Mouse (Mus musculus): Measurements from ENCODE around the gene Artn.

The Artn gene

GRCm38 (mm10) chr4:117929391-117929881 lies at the start of gene Artn:
Gene Artn, minus strand, starts transcription at chr4:117929763.
- peak; percentile 83 for DNase-seq

GRCm38 (mm10) chr4:117979181-117979580 lies 49.6 kb upstream of the Artn start:
- DNase-seq: no peak

- DNase-seq: no peak
These were observed 48.7 kb upstream of the Artn start for GRCm38 (mm10) chr4:117978282-117978681.

- DNase-seq: no peak
These were observed 48.3 kb upstream of the Artn start for GRCm38 (mm10) chr4:117977841-117978240.

DNA sequence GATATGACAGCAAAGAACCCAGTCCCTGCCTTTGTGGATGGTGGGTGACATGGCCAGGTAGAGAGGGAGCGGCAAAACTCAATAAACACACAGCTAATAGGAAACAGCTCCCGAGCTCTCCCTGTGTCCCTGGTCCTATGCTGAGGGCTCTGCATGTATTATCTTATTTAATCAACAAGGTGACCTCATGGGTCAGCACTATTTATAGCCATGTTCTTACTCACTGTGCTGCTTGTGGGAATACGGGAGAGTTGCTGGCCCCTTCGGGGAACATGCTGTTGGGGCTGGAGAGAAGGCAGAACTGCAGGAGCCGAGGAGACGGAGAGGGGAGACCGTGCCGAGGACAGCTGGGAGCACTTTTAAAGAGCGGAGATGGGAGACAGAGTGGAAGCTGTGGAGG lies 47.8 kb upstream of the Artn start:
- no peak for DNase-seq

GRCm38 (mm10) chr4:117975820-117976219 lies 46.3 kb upstream of the Artn start:
- no peak for DNase-seq

DNA sequence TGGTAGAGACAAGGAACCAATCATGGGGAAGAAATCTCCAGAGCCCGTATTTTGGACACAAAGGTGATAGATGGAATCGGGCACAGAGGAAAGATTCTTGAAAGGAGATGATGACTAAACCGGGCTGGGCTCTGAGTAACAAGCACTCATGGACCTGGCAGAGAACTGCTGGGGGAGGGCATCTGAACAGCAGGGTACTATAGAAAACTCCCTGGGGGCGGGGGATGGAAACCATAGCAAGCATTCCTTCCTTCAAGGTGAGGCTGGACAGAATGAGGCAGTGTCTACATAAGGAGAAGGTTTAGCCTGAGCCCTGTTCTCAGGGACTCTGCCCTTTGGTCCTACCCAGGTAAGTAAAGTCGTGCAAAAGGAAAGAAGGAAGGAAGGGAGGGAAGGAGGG lies 45.2 kb upstream of the Artn start:
- DNase-seq: no peak

DNA sequence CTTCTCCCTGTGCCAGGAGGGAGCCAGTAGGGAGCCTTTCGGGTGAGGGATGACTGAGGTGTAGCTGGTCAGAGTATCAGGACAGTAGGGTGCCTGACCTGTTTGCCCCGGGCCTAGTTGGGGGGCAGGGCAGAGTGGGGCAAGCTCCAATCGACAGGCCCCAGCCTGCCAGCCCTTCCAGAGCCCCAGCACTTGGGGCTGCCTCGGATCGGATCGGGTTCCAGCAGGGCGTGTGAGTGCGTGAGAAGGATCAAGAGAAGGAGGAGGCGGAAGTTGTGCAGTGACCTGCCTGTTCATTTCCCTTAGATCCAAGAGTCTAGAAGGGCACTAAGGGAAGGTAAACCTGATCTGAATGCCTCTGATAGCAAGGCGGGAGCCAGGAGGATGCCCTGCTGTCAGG lies 43.4 kb upstream of the Artn start:
- no peak for DNase-seq

DNA sequence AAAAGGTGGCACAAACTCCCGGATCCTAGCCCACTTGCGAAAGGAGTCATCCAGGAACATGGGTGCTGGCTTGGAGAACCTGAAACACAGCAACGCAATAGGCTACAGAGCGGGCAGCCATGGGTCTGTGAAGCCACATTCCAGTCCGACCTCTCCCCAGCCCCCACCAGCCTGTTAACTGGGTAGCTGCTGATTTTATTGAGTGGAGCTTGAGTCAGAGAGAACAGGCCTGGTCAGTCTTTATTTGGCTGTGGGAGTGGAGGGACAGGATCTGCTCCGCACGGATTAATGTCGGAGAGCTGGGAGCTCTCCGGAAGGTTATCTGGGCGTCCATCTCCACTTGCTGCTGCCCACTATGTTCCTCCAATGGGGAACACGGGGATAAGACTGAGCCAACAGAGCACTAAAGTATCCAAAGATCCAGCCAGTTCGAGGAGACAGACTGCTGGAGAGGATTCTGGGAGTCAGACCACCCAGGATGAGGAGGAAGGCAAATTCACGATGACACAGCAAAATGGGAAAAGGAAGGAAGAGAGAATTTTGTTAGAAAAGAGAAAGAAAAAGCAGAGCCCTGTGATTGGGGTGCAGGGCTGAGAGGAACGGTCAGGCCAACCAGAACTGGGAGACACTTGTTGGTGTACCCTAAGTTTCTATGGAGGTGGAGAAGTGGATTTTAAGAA lies 34.9 kb upstream of the Artn start:
- no peak for DNase-seq

DNA sequence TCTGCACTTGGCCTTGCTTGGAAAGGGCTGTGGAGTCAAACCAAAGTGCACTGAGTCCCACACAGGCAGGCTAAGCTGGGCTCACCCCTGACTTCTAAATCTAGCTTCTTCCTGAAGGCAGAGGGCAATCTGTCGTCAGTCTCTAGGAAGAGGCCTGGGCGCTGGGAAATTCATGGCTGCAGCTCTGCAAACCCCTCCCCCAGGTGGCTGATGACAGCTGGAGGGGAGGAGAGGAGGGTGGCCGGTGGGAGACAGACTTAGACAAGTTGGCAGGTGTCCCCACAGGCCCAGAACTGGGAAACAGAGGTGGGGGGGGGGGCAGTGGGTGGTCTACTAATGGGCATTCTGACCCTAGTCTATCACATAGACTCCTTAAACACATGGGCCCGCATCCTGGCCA lies 27.9 kb upstream of the Artn start:
- no peak for DNase-seq

GRCm38 (mm10) chr4:117947493-117947892 lies 17.9 kb upstream of the Artn start:
- DNase-seq: no peak

DNA sequence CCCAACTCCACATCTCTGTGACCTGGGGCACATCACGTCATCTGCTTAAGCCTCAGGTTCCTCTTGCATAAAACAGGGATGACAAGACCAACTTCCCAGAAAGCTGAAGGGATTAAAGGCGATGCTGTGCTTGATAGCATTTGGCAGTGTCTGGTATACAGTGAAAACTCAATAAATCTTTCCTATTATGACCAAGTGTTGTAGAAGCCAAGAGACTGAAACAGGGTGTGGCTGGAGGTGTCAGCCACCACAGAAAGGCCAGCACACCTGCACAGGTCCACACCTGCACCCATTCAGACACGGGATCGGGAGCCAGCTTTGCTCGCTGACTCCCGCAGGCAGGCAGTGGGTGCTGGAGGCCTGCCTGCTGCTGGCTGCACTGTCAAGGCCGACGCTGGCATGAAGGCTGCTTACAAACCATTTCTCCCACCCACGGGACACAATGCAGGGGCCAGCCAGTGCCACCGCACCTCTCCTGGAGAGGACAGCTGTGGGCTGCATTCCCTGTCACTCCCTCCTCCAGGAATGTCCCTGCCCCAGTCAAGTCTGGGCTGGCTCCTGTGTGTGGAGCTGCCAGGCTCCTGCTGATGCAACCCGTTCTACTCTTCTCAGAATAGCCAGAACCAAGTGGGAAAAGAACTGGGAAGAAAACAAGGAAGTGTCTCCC lies 17.2 kb upstream of the Artn start:
- no peak for DNase-seq

- no peak for DNase-seq
These were observed 13.8 kb upstream of the Artn start for GRCm38 (mm10) chr4:117943317-117943716.

DNA sequence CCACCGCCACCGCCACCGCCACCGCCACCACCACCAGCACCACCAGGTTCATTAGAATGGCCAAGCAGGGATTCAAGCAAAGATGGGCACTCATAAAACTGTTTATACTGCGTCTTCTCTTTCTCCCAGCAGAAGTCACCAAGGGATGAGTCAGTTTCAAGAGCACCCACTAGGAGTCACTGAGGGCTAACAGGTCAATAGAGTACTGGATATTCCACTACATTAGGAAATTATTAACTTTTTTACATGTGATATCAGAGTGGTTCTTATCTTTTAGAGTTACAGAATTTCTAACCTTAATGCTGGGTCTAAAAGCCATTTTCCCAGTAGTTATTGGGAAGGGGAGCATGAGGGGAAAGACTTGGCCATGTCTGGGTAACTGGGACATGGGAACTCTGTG lies 7.4 kb upstream of the Artn start:
- no peak for DNase-seq

- no peak for DNase-seq
These were observed 4.5 kb upstream of the Artn start for GRCm38 (mm10) chr4:117934081-117934480.

DNA sequence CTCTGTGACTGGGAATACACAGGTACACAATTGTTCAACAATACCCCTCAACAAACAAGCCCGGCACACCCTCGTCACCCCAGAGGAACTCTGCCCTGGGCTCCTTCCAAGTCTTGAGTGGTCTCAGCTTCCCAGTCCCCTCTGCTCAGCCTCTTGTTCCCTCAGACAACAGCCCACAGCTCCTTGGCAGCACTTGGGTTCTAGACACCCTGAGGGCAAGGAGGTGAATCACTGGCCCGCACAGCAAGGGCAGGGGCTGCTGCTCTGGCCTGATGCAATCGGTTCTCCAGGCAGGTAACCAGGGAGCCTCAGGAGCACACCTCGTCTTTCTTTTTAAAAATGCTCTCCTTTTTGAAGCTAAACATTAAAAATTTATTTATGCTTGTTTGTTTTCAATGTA lies 3.7 kb upstream of the Artn start:
- no peak for DNase-seq

DNA sequence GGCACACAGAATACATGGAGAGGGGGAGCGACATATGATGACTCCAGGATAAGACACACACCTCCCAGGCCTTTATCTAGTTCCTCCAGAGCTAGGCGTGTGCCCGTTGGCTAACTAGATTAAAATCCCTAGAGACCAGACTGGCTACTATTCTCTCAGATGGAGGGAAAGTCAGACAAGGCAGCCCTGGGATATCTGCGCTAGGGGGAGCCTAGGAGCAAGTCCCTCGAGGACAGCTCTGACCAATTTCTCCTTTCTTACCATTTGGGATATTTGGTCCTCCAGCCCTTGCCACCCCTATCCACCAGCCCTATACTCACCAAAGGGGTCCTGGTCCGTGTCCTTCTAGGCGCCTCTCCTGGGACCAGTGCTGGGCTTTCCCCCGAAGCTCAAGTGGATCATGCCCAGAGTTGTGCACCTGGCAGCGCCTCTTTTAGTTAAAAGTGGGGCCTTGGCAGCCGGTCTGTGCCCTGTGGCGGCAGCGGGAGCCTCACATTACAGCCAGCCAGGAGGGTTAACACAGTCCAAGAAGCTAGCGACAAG lies 793 bp downstream of the Artn start:
- DNase-seq: peak; percentile 73

DNA sequence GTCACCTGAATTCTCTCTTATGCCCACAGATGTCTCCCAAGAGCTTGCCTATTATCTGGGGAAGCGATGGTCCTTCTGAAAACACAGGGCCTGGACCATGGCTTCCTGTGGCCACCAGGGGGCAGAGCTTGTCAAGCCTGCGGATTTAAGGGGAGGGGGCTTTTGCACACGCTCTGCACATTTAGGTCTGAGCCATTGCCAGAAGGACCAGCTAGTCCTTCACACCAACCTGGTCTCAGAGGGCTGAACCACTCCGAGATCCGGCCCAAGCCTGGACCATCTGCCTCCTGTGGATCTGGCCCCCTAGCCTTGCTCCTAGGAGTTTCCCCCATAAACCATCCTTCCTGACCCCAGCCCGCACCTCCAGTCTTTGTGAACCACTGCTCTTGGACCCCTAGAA lies 1.3 kb downstream of the Artn start:
- DNase-seq: peak; percentile 25

DNA sequence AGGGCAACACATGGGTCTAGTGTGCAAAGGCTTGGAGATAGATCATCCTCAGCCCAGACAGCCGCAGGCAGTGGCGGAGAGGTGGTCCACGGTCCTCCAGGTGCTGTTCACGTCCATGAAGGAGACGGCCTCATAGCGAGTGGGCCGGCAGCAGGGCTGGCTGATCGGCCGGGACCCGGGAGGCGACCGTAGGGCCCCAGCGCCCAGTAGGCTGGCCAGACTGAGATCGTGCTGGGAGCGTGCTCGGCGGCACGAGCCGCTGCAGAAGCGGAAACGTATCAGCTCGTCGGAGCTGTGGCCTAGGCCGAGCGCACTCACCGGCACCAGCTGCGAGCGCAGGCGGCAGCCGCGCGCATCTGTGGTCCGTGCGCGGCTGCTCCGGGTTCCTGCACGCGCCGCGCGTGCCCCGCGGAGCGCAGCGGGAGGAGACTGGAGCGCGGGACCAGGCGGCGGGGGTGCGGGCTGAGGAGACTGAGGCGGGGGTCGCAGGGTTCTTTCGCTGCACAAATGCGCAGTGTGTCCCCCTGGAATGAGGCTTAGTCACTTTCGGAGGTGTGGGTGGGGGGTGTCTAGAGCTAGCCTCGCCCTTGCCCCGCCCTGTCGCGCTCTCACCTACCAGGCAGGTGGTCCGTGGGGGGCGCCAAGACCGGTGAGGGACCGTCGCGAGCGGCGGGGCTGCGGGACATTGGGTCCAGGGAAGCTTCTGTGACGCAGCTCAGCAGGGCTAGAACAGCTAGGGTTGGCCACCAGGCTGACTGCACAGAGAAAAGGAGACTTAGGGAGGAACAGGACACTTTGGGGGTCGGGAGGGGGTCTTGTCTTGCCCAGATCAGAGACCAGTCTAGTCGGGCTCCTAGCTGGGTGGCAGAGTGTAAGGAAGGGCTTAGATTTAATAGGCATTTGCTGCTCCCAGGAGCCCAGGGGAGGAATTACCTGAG lies 2.7 kb downstream of the Artn start:
- DNase-seq: peak; percentile 59

DNA sequence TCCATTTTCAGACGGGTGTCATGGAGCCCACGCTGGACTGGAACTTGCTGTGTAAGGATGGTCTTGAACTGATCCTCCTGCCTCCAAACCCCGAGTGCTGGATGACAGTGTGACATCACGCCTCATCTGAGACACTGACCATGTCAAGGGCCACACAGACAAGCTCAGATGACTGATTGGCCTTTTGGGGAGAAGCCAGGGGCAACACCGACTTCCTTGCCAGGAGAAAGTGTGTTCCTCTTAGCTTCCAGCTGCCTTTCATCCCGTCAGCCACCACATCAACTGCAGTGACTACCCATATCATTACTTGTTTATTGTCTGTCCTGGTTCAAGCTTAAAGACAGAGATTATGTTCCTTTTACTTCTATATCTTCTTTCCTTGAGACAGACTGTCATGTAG lies 4.6 kb downstream of the Artn start:
- no peak for DNase-seq

DNA sequence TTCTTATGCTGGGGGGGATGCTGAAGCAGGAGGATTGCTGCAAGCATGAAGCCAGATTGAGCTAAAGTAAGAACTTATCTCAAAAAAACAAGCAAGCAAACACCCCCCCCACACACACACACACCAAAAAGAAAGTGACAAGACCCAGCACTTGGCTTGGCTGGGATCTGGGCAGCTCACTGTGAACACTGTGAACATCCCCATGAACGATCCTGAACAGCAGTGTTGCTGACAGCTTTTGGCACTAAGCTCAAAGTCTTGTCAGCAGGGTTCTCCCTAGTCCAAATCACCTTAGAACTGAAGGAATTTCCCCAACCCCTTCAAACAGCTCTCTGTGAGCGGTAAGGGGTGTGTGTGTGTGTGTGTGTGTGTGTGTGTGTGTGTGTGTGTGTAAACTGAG lies 6.1 kb downstream of the Artn start:
- DNase-seq: no peak

DNA sequence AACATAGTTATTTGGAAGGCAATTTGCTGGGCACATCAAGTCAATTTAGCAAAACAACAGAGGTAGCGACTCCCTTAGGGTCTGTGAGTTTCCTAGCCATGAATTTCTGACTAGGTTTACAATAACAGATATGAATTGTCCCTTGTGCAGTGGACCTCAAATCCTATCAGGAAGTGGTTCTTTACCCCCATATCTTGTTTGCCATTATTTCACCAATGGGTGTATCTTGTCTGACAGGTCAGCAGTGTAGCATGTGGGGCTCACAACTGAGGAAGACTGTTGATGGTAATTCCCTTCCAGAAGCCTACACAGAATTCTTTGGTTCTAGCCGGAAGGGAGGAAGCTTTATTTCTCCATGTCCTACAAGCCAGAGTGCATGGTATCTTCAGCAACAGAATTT lies 8.2 kb downstream of the Artn start:
- DNase-seq: no peak

DNA sequence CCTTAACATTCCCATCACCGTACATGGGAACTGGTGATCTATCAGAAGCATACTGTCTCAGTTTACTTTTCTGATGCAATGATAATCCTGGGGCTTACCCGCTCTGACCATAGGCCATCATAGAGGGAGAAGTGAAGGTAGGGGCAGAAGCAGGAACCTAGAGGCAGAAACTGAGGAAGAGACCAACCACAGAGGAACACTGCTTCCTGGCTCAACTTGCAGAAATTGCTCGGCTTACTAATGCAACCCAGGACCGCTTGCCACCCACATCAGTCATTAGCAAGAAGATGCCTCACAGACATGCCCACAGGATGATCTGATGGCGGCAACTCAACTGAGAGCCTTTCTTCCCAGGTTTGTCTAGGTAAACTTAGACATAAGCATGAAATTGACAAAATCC lies 10.8 kb downstream of the Artn start:
- no peak for DNase-seq

All from kidney, postnatal 14 days (tissue).